Mouse (Mus musculus) ES-E14 (cell line): Measurements from ENCODE around the gene Ftsj3.

Source experiments
- CHD2 ChIP-seq: IDR thresholded peaks from 2 replicates; pipeline ENCODE4 v1.6.1; 2014; ENCODE audit warnings: mild to moderate bottlenecking, low read depth, low read length, inconsistent platforms
- HCFC1 ChIP-seq: IDR thresholded peaks from 2 replicates; pipeline ENCODE4 v1.6.1; 2012; ENCODE audit warnings: low read length, inconsistent platforms, borderline replicate concordance; ENCODE audit not compliant: insufficient read depth
- ZC3H11A ChIP-seq: IDR thresholded peaks from 2 replicates; pipeline ENCODE4 v1.6.1; 2012; ENCODE audit warnings: low read depth, mild to moderate bottlenecking, inconsistent platforms, low read length, borderline replicate concordance

GRCm38 (mm10) chr11:106286987-106287386 lies 31.1 kb upstream of the Ftsj3 start:
- TF ChIP-seq HCFC1 (no peak), CHD2 (no peak), ZC3H11A (no peak)
